Mouse (Mus musculus): ENCODE results near the gene Zfp524. TPM values are rescaled to one million over a fixed set of nuclear protein-coding genes. Genes with fewer than 3 reads are reported as not detected.

Gene Zfp524
- polyA plus RNA-seq, 1 experiment from 2014 or later, result 15.7 TPM

DNA sequence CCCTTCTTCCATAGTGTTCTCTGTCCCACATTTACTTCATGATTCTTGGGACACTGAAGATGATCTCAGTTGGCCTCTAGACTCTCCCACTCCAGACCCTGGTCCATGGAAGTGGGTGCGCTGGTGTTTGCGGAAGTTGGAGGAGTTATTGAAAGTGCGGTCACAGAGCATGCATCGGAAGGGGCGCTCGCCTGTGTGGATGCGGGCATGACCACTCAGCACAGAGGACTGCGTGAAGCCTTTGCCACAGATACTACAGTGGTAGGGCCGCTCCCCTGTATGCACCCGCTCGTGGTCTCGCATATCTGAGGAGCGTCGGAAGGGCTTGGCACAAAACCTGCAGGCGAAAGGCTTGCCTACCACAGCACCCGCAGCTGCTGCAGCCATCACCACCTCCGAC is 21.4 kb downstream of the Zfp524 start:
- H3K9ac ChIP-seq (ENCODE audit: low read length), result no peak overlapping the region
- 0 out of 2 replicates have a peak, but pooled peaks cover 4% of the 10 kb centered on the region for H3K4me1 ChIP-seq (replicated peaks; ENCODE audit: control insufficient read depth, insufficient read depth, low read length)
- H3K9me3 ChIP-seq (ENCODE audit: control insufficient read depth, low read length), result peaks cover 27% of the 10 kb centered on the region
- DNase-seq (ENCODE audit: low spot score) (no peak), ATAC-seq (replicated peaks; ENCODE audit: low FRiP score, low TSS enrichment, low read depth) (no peak)
- H3K36me3 ChIP-seq (ENCODE audit: control insufficient read depth, insufficient read depth, low read length), result peaks cover 56% of the 10 kb centered on the region
- no peak overlapping the region for H3K27ac ChIP-seq (ENCODE audit: low read depth)
- H3K27me3 ChIP-seq (replicated peaks; ENCODE audit: control insufficient read depth, insufficient read depth, low read length), result no peaks in the 10 kb centered on the region
- no peak overlapping the region for H3K4me3 ChIP-seq (ENCODE audit: low read depth, low read length)
- H3K4me2 ChIP-seq (ENCODE audit: low read length), result no peak overlapping the region
- WGBS, result 95% methylated on average over 17 of the region's 17 CpGs

DNA sequence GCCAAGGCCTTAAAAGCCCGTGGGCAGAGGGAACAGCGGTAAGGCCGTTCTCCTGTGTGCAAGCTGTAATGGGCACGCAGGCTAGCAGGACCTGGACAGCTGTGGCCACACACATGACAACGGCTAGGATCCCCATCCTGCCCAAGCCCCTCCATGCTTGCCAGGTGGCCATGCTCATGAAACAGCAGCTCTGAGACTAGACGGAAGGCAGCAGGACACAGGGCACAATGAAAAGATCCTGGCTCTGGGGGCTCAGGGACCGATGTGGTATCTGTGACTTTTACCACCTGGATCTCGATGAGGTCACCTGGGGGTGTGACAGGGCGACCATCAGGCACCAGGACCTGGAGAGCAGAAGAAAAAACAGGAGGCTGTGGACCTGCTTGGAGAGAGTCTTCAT is 21.9 kb downstream of the Zfp524 start:
- Histone ChIP-seq H3K4me1 (replicated peaks; ENCODE audit: control insufficient read depth, insufficient read depth, low read length) (0 out of 2 replicates have a peak, but pooled peaks cover 4% of the 10 kb centered on the region), H3K9ac (ENCODE audit: low read length) (no peak overlapping the region), H3K4me2 (ENCODE audit: low read length) (no peak overlapping the region), H3K36me3 (ENCODE audit: control insufficient read depth, insufficient read depth, low read length) (peaks cover 51% of the 10 kb centered on the region), H3K9me3 (ENCODE audit: control insufficient read depth, low read length) (peaks cover 22% of the 10 kb centered on the region), H3K27ac (ENCODE audit: low read depth) (no peak overlapping the region), H3K4me3 (ENCODE audit: low read depth, low read length) (no peak overlapping the region), H3K27me3 (replicated peaks; ENCODE audit: control insufficient read depth, insufficient read depth, low read length) (no peaks in the 10 kb centered on the region)
- WGBS, result 93% methylated on average over 9 of the region's 9 CpGs
- ATAC-seq (replicated peaks; ENCODE audit: low FRiP score, low TSS enrichment, low read depth) (no peak), DNase-seq (ENCODE audit: low spot score) (no peak)

DNA sequence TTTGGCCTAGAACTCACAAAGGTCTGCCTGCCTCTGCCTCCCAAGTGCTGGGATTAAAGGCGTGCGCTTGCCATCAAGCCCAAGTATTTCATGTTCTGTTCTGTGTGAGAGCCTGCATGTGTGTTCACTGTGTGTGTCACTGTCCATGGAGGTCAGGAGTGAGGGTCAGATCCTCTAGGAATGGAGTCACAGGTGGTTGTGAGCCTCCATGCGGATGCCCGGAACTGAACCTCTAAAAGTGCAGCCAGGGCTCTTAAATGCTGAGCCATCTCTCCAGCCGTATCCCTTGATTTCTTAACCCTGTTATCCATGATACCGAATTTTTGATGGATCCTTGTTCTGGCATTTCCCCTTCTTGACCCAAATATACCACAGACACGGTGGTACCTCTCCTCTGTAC is 22.8 kb downstream of the Zfp524 start:
- H3K27ac ChIP-seq (ENCODE audit: low read depth), result no peak overlapping the region
- H3K4me2 ChIP-seq (ENCODE audit: low read length), result no peak overlapping the region
- ATAC-seq (replicated peaks; ENCODE audit: low FRiP score, low TSS enrichment, low read depth) (no peak), DNase-seq (ENCODE audit: low spot score) (no peak)
- peaks cover 13% of the 10 kb centered on the region for H3K9me3 ChIP-seq (ENCODE audit: control insufficient read depth, low read length)
- H3K27me3 ChIP-seq (replicated peaks; ENCODE audit: control insufficient read depth, insufficient read depth, low read length), result no peaks in the 10 kb centered on the region
- H3K36me3 ChIP-seq (ENCODE audit: control insufficient read depth, insufficient read depth, low read length), result peaks cover 42% of the 10 kb centered on the region
- H3K4me1 ChIP-seq (replicated peaks; ENCODE audit: control insufficient read depth, insufficient read depth, low read length), result 0 out of 2 replicates have a peak, but pooled peaks cover 4% of the 10 kb centered on the region
- WGBS, result 96% methylated on average over 7 of the region's 7 CpGs
- no peak overlapping the region for H3K9ac ChIP-seq (ENCODE audit: low read length)
- H3K4me3 ChIP-seq (ENCODE audit: low read depth, low read length), result no peak overlapping the region

DNA sequence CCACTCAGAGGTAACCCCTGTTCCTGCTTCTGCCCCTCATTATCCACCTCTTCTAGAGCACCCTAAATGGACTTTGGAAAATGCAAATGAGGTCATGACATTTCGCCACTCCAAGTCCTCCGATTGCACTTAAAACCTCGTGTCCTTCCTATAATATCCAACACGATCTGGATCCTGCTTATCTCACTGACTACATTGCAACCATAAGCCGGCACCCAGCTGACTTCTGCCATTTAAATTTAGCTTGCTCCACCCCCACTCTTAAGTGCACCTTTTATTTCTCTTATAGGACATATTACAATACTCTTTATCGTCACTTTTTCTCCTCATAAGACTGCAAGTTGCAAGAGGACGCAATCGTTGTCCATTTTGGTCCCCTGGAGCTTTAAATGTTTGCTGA is 23.3 kb downstream of the Zfp524 start:
- Histone ChIP-seq H3K27me3 (replicated peaks; ENCODE audit: control insufficient read depth, insufficient read depth, low read length) (no peaks in the 10 kb centered on the region), H3K4me1 (replicated peaks; ENCODE audit: control insufficient read depth, insufficient read depth, low read length) (0 out of 2 replicates have a peak, but pooled peaks cover 4% of the 10 kb centered on the region), H3K36me3 (ENCODE audit: control insufficient read depth, insufficient read depth, low read length) (peaks cover 38% of the 10 kb centered on the region), H3K4me3 (ENCODE audit: low read depth, low read length) (peak overlapping the region; percentile 61), H3K4me2 (ENCODE audit: low read length) (peak overlapping the region; percentile 60), H3K27ac (ENCODE audit: low read depth) (peak overlapping the region; percentile 95; the same call in 1 of the 2 replicates), H3K9ac (ENCODE audit: low read length) (peak overlapping the region; percentile 66; the same call in 1 of the 2 replicates), H3K9me3 (ENCODE audit: control insufficient read depth, low read length) (peaks cover 8% of the 10 kb centered on the region)
- no peak for DNase-seq (ENCODE audit: low spot score)
- no peak for ATAC-seq (replicated peaks; ENCODE audit: low FRiP score, low TSS enrichment, low read depth)
- 90% methylated on average over 8 of the region's 8 CpGs for WGBS

DNA sequence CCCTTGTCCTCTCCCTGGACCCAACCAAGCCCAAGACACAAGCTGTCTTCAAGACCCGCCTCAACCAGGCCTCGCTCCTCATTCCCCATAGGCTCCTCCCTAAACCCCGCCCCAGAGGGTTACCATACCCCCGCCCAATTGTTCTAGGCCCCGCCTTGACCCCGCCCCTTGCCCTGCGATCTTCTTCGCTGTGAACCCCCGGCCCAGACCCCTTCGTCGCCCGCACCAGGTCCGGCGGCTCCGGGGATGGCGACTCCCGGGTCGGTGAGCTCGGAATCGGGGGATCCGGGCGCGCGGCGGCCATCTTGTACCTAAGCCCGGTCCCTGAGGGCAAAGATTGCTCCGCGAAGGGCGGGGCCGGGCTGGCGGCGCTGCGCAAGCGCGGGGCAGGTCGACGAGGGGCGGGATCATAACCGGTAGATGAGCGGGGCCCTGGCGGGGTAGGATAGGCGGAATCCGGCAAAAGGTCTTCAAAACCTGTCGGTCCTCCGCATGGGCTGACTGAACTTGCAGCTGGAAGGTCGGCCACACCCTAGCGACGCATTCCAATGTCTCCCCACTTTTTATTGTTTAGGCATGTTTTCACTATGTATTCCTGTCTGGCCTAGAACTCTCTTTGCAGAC is 24.0 kb downstream of the Zfp524 start, which contains the start of gene Zfp784:
Gene Zfp784 (minus strand): TSS at position 338 of the 624 bp plus-strand sequence.
- 1% methylated on average over 48 of the region's 48 CpGs for WGBS
- Histone ChIP-seq H3K9ac (ENCODE audit: low read length) (peak within 1 kb of the TSS; percentile 66), H3K27ac (ENCODE audit: low read depth) (peak within 1 kb of the TSS; percentile 95), H3K4me1 (replicated peaks; ENCODE audit: control insufficient read depth, insufficient read depth, low read length) (0 out of 2 replicates have a peak, but pooled peaks cover 4% of the 10 kb centered on the region), H3K9me3 (ENCODE audit: control insufficient read depth, low read length) (peaks cover 6% of the 10 kb centered on the region; the same call in 1 of the 2 replicates), H3K27me3 (replicated peaks; ENCODE audit: control insufficient read depth, insufficient read depth, low read length) (no peaks in the 10 kb centered on the region), H3K4me2 (ENCODE audit: low read length) (peak within 1 kb of the TSS; percentile 60), H3K36me3 (ENCODE audit: control insufficient read depth, insufficient read depth, low read length) (peaks cover 30% of the 10 kb centered on the region), H3K4me3 (ENCODE audit: low read depth, low read length) (peak within 1 kb of the TSS; percentile 61)
- DNase-seq (ENCODE audit: low spot score) (peak; percentile 96), ATAC-seq (replicated peaks; ENCODE audit: low FRiP score, low TSS enrichment, low read depth) (peak; percentile 97)

DNA sequence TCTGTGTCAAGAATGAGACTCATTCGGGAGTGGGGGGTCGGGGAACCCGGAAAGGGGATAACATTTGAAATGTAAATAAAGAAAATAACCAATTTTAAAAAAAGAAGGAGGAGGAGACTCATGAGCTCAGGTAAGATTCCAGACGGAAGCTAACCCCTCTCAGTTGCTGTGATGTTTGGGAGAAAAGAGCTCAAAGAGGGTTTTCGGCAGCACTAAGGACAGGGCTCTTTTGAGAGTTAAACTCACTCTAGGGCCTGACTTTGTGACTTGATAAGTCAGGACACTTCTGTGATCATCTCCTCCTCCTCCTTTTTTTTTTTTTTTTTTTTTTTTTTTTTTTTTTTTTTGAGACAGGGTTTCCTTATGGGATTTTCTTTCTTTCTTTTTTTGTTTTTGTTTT is 24.7 kb downstream of the Zfp524 start:
- 0 out of 2 replicates have a peak, but pooled peaks cover 4% of the 10 kb centered on the region for H3K4me1 ChIP-seq (replicated peaks; ENCODE audit: control insufficient read depth, insufficient read depth, low read length)
- WGBS, result 23% methylated on average over 5 of the region's 5 CpGs
- peak overlapping the region; percentile 95 for H3K27ac ChIP-seq (ENCODE audit: low read depth)
- no peak for ATAC-seq (replicated peaks; ENCODE audit: low FRiP score, low TSS enrichment, low read depth)
- H3K9ac ChIP-seq (ENCODE audit: low read length), result peak overlapping the region; percentile 66
- H3K4me3 ChIP-seq (ENCODE audit: low read depth, low read length), result peak overlapping the region; percentile 61
- no peak for DNase-seq (ENCODE audit: low spot score)
- peaks cover 6% of the 10 kb centered on the region; the same call in 1 of the 2 replicates for H3K9me3 ChIP-seq (ENCODE audit: control insufficient read depth, low read length)
- no peaks in the 10 kb centered on the region for H3K27me3 ChIP-seq (replicated peaks; ENCODE audit: control insufficient read depth, insufficient read depth, low read length)
- H3K4me2 ChIP-seq (ENCODE audit: low read length), result peak overlapping the region; percentile 60
- H3K36me3 ChIP-seq (ENCODE audit: control insufficient read depth, insufficient read depth, low read length), result peaks cover 23% of the 10 kb centered on the region

DNA sequence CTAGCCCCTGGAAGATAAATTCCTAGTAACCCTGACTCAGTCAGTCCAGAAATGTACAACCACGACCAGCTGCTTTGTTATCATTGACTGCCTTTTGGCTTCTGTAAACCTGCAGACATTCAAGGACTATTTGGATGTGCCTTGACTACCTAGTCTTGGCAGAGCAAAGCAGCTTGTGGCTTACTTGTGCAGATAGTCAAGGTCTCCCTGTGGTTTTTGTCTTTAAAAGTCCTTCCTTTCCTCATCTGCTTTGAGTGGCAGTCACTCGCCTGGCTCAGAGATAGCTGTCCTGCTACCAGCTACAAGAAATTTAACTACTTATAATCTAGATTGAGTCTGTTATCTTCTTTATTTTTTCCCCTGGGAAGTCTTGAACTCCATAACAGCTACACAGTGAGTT is 30.8 kb downstream of the Zfp524 start:
- DNase-seq (ENCODE audit: low spot score) (no peak), ATAC-seq (replicated peaks; ENCODE audit: low FRiP score, low TSS enrichment, low read depth) (no peak)
- H3K9ac ChIP-seq (ENCODE audit: low read length), result no peak overlapping the region
- H3K4me3 ChIP-seq (ENCODE audit: low read depth, low read length), result no peak overlapping the region
- WGBS, result 83% methylated on average over 2 of the region's 2 CpGs
- H3K36me3 ChIP-seq (ENCODE audit: control insufficient read depth, insufficient read depth, low read length), result no peaks in the 10 kb centered on the region
- no peaks in the 10 kb centered on the region for H3K4me1 ChIP-seq (replicated peaks; ENCODE audit: control insufficient read depth, insufficient read depth, low read length)
- H3K27me3 ChIP-seq (replicated peaks; ENCODE audit: control insufficient read depth, insufficient read depth, low read length), result no peaks in the 10 kb centered on the region
- H3K27ac ChIP-seq (ENCODE audit: low read depth), result no peak overlapping the region
- H3K9me3 ChIP-seq (ENCODE audit: control insufficient read depth, low read length), result no peaks in the 10 kb centered on the region
- no peak overlapping the region for H3K4me2 ChIP-seq (ENCODE audit: low read length)

DNA sequence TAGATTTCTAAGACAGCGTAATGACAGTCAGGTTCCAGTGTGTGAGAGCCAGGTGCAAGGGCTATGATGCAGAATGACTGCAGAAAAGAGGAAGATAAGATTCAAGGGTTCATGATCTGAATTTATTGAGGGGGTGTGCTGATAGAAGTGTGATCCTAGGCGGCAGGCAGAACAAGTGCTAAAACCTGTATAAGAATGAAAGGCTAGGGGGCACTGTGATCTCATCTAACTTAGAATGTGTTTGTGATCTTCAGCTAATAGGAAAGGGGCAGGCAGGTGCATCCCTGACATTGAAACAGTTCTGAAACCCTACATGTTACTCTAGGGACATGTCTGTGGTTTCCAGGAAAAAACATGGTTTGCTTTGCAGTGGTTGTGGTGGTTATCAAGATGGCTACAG is 31.9 kb downstream of the Zfp524 start:
- no peaks in the 10 kb centered on the region for H3K9me3 ChIP-seq (ENCODE audit: control insufficient read depth, low read length)
- ATAC-seq (replicated peaks; ENCODE audit: low FRiP score, low TSS enrichment, low read depth) (no peak), DNase-seq (ENCODE audit: low spot score) (no peak)
- no peak overlapping the region for H3K9ac ChIP-seq (ENCODE audit: low read length)
- H3K4me1 ChIP-seq (replicated peaks; ENCODE audit: control insufficient read depth, insufficient read depth, low read length), result 0 out of 2 replicates have a peak, but pooled peaks cover 7% of the 10 kb centered on the region
- no peak overlapping the region for H3K27ac ChIP-seq (ENCODE audit: low read depth)
- WGBS, result 67% methylated on average over 2 of the region's 2 CpGs
- H3K4me3 ChIP-seq (ENCODE audit: low read depth, low read length), result no peak overlapping the region
- H3K27me3 ChIP-seq (replicated peaks; ENCODE audit: control insufficient read depth, insufficient read depth, low read length), result no peaks in the 10 kb centered on the region
- no peak overlapping the region for H3K4me2 ChIP-seq (ENCODE audit: low read length)
- no peaks in the 10 kb centered on the region for H3K36me3 ChIP-seq (ENCODE audit: control insufficient read depth, insufficient read depth, low read length)

DNA sequence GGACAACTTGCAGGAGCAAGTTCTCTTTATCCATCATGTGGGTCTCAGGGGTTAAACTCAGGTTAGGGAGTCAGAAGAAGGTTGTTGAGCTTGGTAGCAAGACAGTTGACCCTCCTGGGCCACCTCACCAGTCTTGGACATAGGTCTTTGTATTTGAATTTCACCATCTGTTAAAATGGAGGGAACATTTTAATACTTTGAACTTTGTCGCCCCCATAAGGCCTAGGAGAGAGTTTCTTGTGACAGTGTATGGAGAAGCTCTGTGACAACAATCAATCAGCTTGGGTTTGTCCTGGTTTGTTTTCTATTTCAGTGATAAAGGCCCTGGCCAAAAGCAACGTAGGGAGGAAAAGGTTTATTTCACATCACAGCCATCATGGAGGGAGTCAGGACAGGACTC is 33.1 kb downstream of the Zfp524 start:
- Histone ChIP-seq H3K27ac (ENCODE audit: low read depth) (no peak overlapping the region), H3K27me3 (replicated peaks; ENCODE audit: control insufficient read depth, insufficient read depth, low read length) (peaks cover 5% of the 10 kb centered on the region; the same call in 1 of the 2 replicates), H3K36me3 (ENCODE audit: control insufficient read depth, insufficient read depth, low read length) (no peaks in the 10 kb centered on the region), H3K4me3 (ENCODE audit: low read depth, low read length) (no peak overlapping the region), H3K4me2 (ENCODE audit: low read length) (no peak overlapping the region), H3K9me3 (ENCODE audit: control insufficient read depth, low read length) (no peaks in the 10 kb centered on the region), H3K4me1 (replicated peaks; ENCODE audit: control insufficient read depth, insufficient read depth, low read length) (peaks cover 9% of the 10 kb centered on the region), H3K9ac (ENCODE audit: low read length) (no peak overlapping the region)
- WGBS, result 25% methylated on average over 2 of the region's 2 CpGs
- ATAC-seq (replicated peaks; ENCODE audit: low FRiP score, low TSS enrichment, low read depth), result no peak
- DNase-seq (ENCODE audit: low spot score), result no peak
